ENCODE assay signal across 10 mouse cellular contexts in genomic region chr19:5559631-5560456, GRCm38 (mm10). TPM values are rescaled to one million over a fixed set of nuclear protein-coding genes. Genes with fewer than 3 reads are reported as not detected.
DNase-seq lines count a peak whose midpoint lies in the region; ATAC-seq and TF ChIP-seq lines count a peak whose summit lies in the region.
"Had no signal": no experiment of that assay in that cellular context is flagged by ENCODE, and none has a peak within 500 bp of the region (broad histone marks: within the 10 kb centered on the region; RNA-seq: fewer than 3 reads in every experiment).

No protein-coding gene starts in this region.

- peak overlapping the region; percentile 53 for H3K4me3 ChIP-seq in heart, embryonic 13.5 days
- peak overlapping the region; percentile 35 for H3K4me3 ChIP-seq in brown adipose tissue, adult 24 weeks (ENCODE audit: insufficient read depth, low read depth, low read length)
- peak overlapping the region; percentile 41 for H3K4me3 ChIP-seq in hindbrain, postnatal 0 days (ENCODE audit: low read length)

- DNase-seq in heart, postnatal 36 days, result no peak
- DNase-seq in hindbrain, postnatal 0 days (ENCODE audit: low spot score), result peak; percentile 6
- DNase-seq in natural killer cell, adult 2 months (ENCODE audit: low spot score in 2 of 2), result no peak
- DNase-seq in ovary, postnatal 36 days (ENCODE audit: low spot score), result no peak
- DNase-seq in layer of hippocampus, adult 9-11 months, result no peak

- H3K27me3 ChIP-seq in heart, embryonic 13.5 days (replicated peaks), result peaks cover 100% of the 10 kb centered on the region
- peaks cover 59% of the 10 kb centered on the region for H3K27me3 ChIP-seq in hindbrain, postnatal 0 days (ENCODE audit: insufficient read depth, low read length)

- intact Hi-C loops in heart, postnatal 36 days (cut with DNase I), result loop anchor here (10.0 kb wide), 1 partner anchor 435 kb away; no protein-coding TSS in a partner anchor

- H3K4me1 ChIP-seq in heart, embryonic 13.5 days, result peaks cover 20% of the 10 kb centered on the region
- H3K4me1 ChIP-seq in brown adipose tissue, adult 24 weeks (ENCODE audit: control insufficient read depth, insufficient read depth, insufficient read length, low read length), result peaks cover 8% of the 10 kb centered on the region; the same call in 1 of the 2 replicates
- H3K4me1 ChIP-seq in hindbrain, postnatal 0 days (ENCODE audit: insufficient read depth, low read length), result peaks cover 14% of the 10 kb centered on the region

- peak overlapping the region; percentile 77 for H3K4me2 ChIP-seq in heart, embryonic 13.5 days
- H3K4me2 ChIP-seq in hindbrain, postnatal 0 days (ENCODE audit: low read depth, low read length), result peak overlapping the region; percentile 66

- WGBS in heart, embryonic 13.5 days, result 1% methylated on average over 69 of the region's 69 CpGs
- 1% methylated on average over 69 of the region's 69 CpGs for WGBS in hindbrain, postnatal 0 days

- H3K27ac ChIP-seq in heart, embryonic 13.5 days (replicated peaks), result no peak overlapping the region
- H3K27ac ChIP-seq in brown adipose tissue, adult 24 weeks (replicated peaks; ENCODE audit: low read depth, low read length), result no peak overlapping the region
- no peak overlapping the region for H3K27ac ChIP-seq in hindbrain, postnatal 0 days

- H3K36me3 ChIP-seq in heart, embryonic 13.5 days, result no peaks in the 10 kb centered on the region
- H3K36me3 ChIP-seq in hindbrain, postnatal 0 days (ENCODE audit: insufficient read depth, low read length), result no peaks in the 10 kb centered on the region

- ATAC-seq in heart, embryonic 13.5 days (ENCODE audit: extremely low read depth, insufficient number of reproducible peaks, low FRiP score, low TSS enrichment), result no peak
- ATAC-seq in hindbrain, postnatal 0 days, result no peak
- peak; percentile 64 for ATAC-seq in megakaryocyte, adult 5-6 weeks (ENCODE audit: poor library complexity, severe bottlenecking)

- no peak for TF ChIP-seq CTCF in hindbrain, postnatal 0 days (IDR thresholded peaks at IDR 0.05; ENCODE audit: low read depth)

- no peaks in the 10 kb centered on the region for H3K9me3 ChIP-seq in heart, embryonic 13.5 days
- no peaks in the 10 kb centered on the region for H3K9me3 ChIP-seq in hindbrain, postnatal 0 days (ENCODE audit: low read length)

- peak overlapping the region; percentile 71 for H3K9ac ChIP-seq in heart, embryonic 13.5 days
- H3K9ac ChIP-seq in hindbrain, postnatal 0 days (replicated peaks; ENCODE audit: low read length), result 0 out of 2 replicates have a peak overlapping the region, but pooled peaks have one; percentile 38

RNA-seq across cellular contexts. Expression of gene Ovol1, which starts 0.6 kb away (rescaled TPM):
- 0.07 and 0.13 TPM in 2 replicates for polyA plus RNA-seq in heart, embryonic 13.5 days (2015; fragmentation: Nextera tagmentation; extraction: Ambion mirVana)
- total RNA-seq in heart, postnatal 36 days (2021), result not detected
- polyA plus RNA-seq in brown adipose tissue, adult 24 weeks (2012; ENCODE audit: insufficient read depth, insufficient read length, missing spikeins), result not detected in 2 replicates
- total RNA-seq in hindbrain, postnatal 0 days (2014; rRNA removed), result not detected in 2 replicates
- 0.25 TPM in 1 of 2 replicates, not detected in the other for polyA plus RNA-seq in hindbrain, postnatal 0 days (2015; fragmentation: Nextera tagmentation; extraction: Ambion mirVana)
- 0.07 and 0.14 TPM in 2 replicates for total RNA-seq in megakaryocyte, adult 5-6 weeks (2015)
- total RNA-seq in megakaryocyte, adult 5-6 weeks (2017), result 0.07 TPM in 1 of 2 replicates, not detected in the other
- total RNA-seq: hematopoietic stem cell, adult 5-6 weeks; MEL had no signal

RNA-seq across cellular contexts. Expression of gene Ap5b1, which starts 8.0 kb away (rescaled TPM):
- 2.2 and 2.7 TPM in 2 replicates for polyA plus RNA-seq in heart, embryonic 13.5 days (2015; fragmentation: Nextera tagmentation; extraction: Ambion mirVana)
- total RNA-seq in heart, postnatal 36 days (2021), result 1 to 10 TPM; 3.1 to 3.4 TPM
- 1.3 and 2.1 TPM in 2 replicates for polyA plus RNA-seq in brown adipose tissue, adult 24 weeks (2012; ENCODE audit: insufficient read depth, insufficient read length, missing spikeins)
- total RNA-seq in hindbrain, postnatal 0 days (2014; rRNA removed), result 15.0 and 19.3 TPM in 2 replicates
- polyA plus RNA-seq in hindbrain, postnatal 0 days (2015; fragmentation: Nextera tagmentation; extraction: Ambion mirVana), result 2.3 and 2.6 TPM in 2 replicates
- total RNA-seq in megakaryocyte, adult 5-6 weeks (2015), result 18.3 and 23.2 TPM in 2 replicates
- total RNA-seq in megakaryocyte, adult 5-6 weeks (2017), result 16.4 and 22.5 TPM in 2 replicates

RNA-seq across cellular contexts. Expression of gene Rnaseh2c, which starts 41.8 kb away (rescaled TPM):
- 109 and 113 TPM in 2 replicates for polyA plus RNA-seq in heart, embryonic 13.5 days (2015; fragmentation: Nextera tagmentation; extraction: Ambion mirVana)
- total RNA-seq in heart, postnatal 36 days (2021), result 10 to 100 TPM; 42.7 to 53.2 TPM
- polyA plus RNA-seq in brown adipose tissue, adult 24 weeks (2012; ENCODE audit: insufficient read depth, insufficient read length, missing spikeins), result 55.5 and 74.0 TPM in 2 replicates
- 33.6 and 40.4 TPM in 2 replicates for total RNA-seq in hindbrain, postnatal 0 days (2014; rRNA removed)
- polyA plus RNA-seq in hindbrain, postnatal 0 days (2015; fragmentation: Nextera tagmentation; extraction: Ambion mirVana), result 66.4 and 75.4 TPM in 2 replicates
- 116 and 125 TPM in 2 replicates for total RNA-seq in megakaryocyte, adult 5-6 weeks (2015)
- 94.6 and 136 TPM in 2 replicates for total RNA-seq in megakaryocyte, adult 5-6 weeks (2017)

RNA-seq across cellular contexts. Expression of gene Snx32, which starts 49.5 kb away (rescaled TPM):
- polyA plus RNA-seq in heart, embryonic 13.5 days (2015; fragmentation: Nextera tagmentation; extraction: Ambion mirVana), result 13.5 and 14.8 TPM in 2 replicates
- 1 to 10 TPM; 5.1 TPM for total RNA-seq in heart, postnatal 36 days (2021)
- 2.7 and 7.0 TPM in 2 replicates for polyA plus RNA-seq in brown adipose tissue, adult 24 weeks (2012; ENCODE audit: insufficient read depth, insufficient read length, missing spikeins)
- 78.0 and 79.0 TPM in 2 replicates for total RNA-seq in hindbrain, postnatal 0 days (2014; rRNA removed)
- 75.0 and 79.6 TPM in 2 replicates for polyA plus RNA-seq in hindbrain, postnatal 0 days (2015; fragmentation: Nextera tagmentation; extraction: Ambion mirVana)
- total RNA-seq in megakaryocyte, adult 5-6 weeks (2015), result 2.7 and 4.8 TPM in 2 replicates
- 1.5 and 3.0 TPM in 2 replicates for total RNA-seq in megakaryocyte, adult 5-6 weeks (2017)

RNA-seq across cellular contexts. Expression of gene Kat5, which starts 50.2 kb away (rescaled TPM):
- 31.0 and 31.5 TPM in 2 replicates for polyA plus RNA-seq in heart, embryonic 13.5 days (2015; fragmentation: Nextera tagmentation; extraction: Ambion mirVana)
- 10 to 100 TPM; 30.3 to 37.0 TPM for total RNA-seq in heart, postnatal 36 days (2021)
- 17.0 and 26.3 TPM in 2 replicates for polyA plus RNA-seq in brown adipose tissue, adult 24 weeks (2012; ENCODE audit: insufficient read depth, insufficient read length, missing spikeins)
- 95.2 and 163 TPM in 2 replicates for total RNA-seq in hindbrain, postnatal 0 days (2014; rRNA removed)
- polyA plus RNA-seq in hindbrain, postnatal 0 days (2015; fragmentation: Nextera tagmentation; extraction: Ambion mirVana), result 72.0 and 74.0 TPM in 2 replicates
- total RNA-seq in megakaryocyte, adult 5-6 weeks (2015), result 34.2 and 47.8 TPM in 2 replicates
- 69.4 and 73.9 TPM in 2 replicates for total RNA-seq in megakaryocyte, adult 5-6 weeks (2017)
